Mouse (Mus musculus): ENCODE results near the gene Leng1. TPM values are rescaled to one million over a fixed set of nuclear protein-coding genes. Genes with fewer than 3 reads are reported as not detected.
A peak's percentile ranks its signal among the peaks of the same experiment; 100 is the strongest.

The Leng1 gene
- total and polyA plus RNA-seq, 3 experiments: 5.8 to 8.5 (median 6.7) TPM

DNA sequence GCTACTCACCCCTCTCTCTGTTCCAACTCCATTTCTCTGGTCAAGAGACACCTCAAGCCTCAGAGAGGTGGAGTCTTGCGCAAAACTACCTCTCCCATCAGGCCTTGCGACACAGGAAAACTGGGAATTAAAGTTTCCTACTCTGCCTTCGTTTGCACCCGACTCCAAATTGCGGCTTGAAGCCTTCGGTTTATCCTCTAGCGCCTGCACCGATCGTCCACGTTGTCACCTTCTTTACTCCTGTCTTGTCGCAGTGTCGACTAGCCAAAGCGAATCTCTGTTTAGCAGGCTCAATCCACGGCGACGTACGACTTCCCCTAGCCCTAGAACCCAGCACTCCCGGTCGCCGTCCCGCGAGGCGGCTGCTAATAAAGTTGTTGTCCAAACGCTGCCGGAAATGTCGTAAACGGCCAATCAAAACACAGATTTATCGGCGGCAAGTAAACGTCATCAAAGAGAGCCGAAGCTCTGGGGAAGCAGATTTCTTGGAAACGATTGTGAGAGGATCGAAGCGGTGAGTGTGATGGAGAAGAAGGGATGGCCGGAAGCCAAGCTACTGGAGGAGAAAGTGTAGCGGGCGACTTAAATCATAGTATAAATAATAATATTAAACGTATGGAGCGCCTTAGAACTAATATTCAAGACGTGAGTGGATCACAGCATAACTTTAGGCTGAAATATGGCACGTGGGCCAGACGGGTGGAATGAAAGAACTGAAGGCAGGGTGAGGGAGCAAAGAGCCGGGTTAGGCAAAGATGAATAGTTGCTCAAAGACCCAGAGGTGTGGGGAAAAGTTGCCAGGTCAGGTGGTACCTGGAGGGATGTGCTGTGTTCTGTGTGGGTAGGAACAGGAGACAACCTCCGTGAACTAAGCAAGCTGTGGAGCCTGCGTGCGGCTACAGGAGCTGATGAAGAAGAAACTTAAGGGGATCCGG, 35.8 kb downstream of the Leng1 start, which contains the start of the genes Tfpt and Prpf31 (continued):
- TF ChIP-seq POLR2A (IDR thresholded peaks at IDR 0.05; ENCODE audit: low read depth, low read length) (peak; percentile 79), MAX (IDR thresholded peaks at IDR 0.05; ENCODE audit: low read length) (peak; percentile 58), POLR2AphosphoS2 (IDR thresholded peaks at IDR 0.05; ENCODE audit: low read depth, low read length) (no peak), JUND (conservative IDR thresholded peaks at IDR 0.05; ENCODE audit: low read depth, low read length) (peak; percentile 25; the same call in 1 of the 2 replicates), ZC3H11A (IDR thresholded peaks at IDR 0.05; ENCODE audit: low read depth, low read length) (no peak), TCF12 (IDR thresholded peaks at IDR 0.05; ENCODE audit: low read depth, low read length) (0 out of 2 replicates have a peak, but pooled peaks have one; percentile 68), HCFC1 (IDR thresholded peaks at IDR 0.05; ENCODE audit: low read depth, low read length) (peak; percentile 96), MAFK (IDR thresholded peaks at IDR 0.05; ENCODE audit: insufficient replicate concordance, low read length) (no peak), NELFE (IDR thresholded peaks at IDR 0.05; ENCODE audit: low read depth, low read length) (peak; percentile 75), MXI1 (IDR thresholded peaks at IDR 0.05; ENCODE audit: low read depth, low read length) (peak; percentile 87), KAT2A (IDR thresholded peaks at IDR 0.05; ENCODE audit: insufficient replicate concordance, low read length) (peak; percentile 94; the same call in 1 of the 2 replicates), SIN3A (IDR thresholded peaks at IDR 0.05; ENCODE audit: low read length) (peak; percentile 99)

DNA sequence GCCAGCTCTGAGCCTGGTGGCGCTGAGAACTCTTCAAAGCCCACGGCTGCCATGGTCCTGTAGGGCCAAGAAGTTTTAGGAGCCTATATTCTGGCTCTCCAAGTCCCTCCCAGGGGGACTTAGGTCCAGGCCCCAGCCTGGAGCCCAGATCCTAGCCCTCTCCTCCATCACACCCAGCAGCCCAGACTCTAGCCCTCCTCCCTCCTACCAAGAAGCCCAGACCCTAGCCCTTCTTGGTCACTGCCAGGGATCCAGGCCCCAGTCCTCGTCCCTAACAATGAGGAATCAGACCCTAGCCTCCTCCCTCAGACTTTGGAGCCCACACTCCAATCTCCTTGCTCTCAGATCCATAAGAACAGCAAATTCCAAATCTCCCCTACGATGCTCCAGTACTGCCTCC, 36.6 kb downstream of the Leng1 start:
- TF ChIP-seq HCFC1 (IDR thresholded peaks at IDR 0.05; ENCODE audit: low read depth, low read length): no peak
- TF ChIP-seq MAX (IDR thresholded peaks at IDR 0.05; ENCODE audit: low read length): no peak
- no peak for TF ChIP-seq NELFE (IDR thresholded peaks at IDR 0.05; ENCODE audit: low read depth, low read length)
- no peak for TF ChIP-seq ELF1 (IDR thresholded peaks at IDR 0.05; ENCODE audit: low read depth, low read length)
- no peak for TF ChIP-seq ZKSCAN1 (IDR thresholded peaks at IDR 0.05; ENCODE audit: borderline replicate concordance, low read depth, low read length)
- no peak for TF ChIP-seq SIN3A (IDR thresholded peaks at IDR 0.05; ENCODE audit: low read length)
- TF ChIP-seq JUND (conservative IDR thresholded peaks at IDR 0.05; ENCODE audit: low read depth, low read length): no peak
- no peak for TF ChIP-seq CHD2 (IDR thresholded peaks at IDR 0.05; ENCODE audit: low read length)
- no peak for TF ChIP-seq IRF4 (IDR thresholded peaks at IDR 0.05; ENCODE audit: low read depth, low read length)
- no peak for TF ChIP-seq POLR2AphosphoS2 (IDR thresholded peaks at IDR 0.05; ENCODE audit: low read depth, low read length)
- TF ChIP-seq USF1 (IDR thresholded peaks at IDR 0.05; ENCODE audit: low read depth, low read length): no peak
- no peak for TF ChIP-seq ZC3H11A (IDR thresholded peaks at IDR 0.05; ENCODE audit: low read depth, low read length)
- TF ChIP-seq MYC (IDR thresholded peaks at IDR 0.05; ENCODE audit: low read depth, low read length): no peak
- TF ChIP-seq KAT2A (IDR thresholded peaks at IDR 0.05; ENCODE audit: insufficient replicate concordance, low read length): no peak
- Histone ChIP-seq H3K9me3 (replicated peaks; ENCODE audit: low read length) (no peaks in the 10 kb centered on the region), H3K79me2 (replicated peaks; ENCODE audit: control insufficient read depth, extremely low read depth, insufficient read depth, poor library complexity, severe bottlenecking) (peaks cover 37% of the 10 kb centered on the region), H3K4me1 (ENCODE audit: control insufficient read depth in 1 of 2, insufficient read depth in 2 of 2) (peaks cover 7 to 48% of the 10 kb centered on the region in 2 experiments), H3K4me2 (ENCODE audit: insufficient read depth, low read depth, poor library complexity, severe bottlenecking) (peak overlapping the region; percentile 84), H3K36me3 (replicated peaks in 1 of 2; ENCODE audit: control insufficient read depth in 1 of 2, insufficient read depth in 1 of 2, low read length in 1 of 2) (peaks cover 35 to 73% of the 10 kb centered on the region in 2 experiments), H3K4me3 (replicated peaks in 1 of 3; ENCODE audit: low read depth in 2 of 3, low read length in 2 of 3, poor library complexity in 1 of 3) (peak overlapping the region; percentile 67 to 75 (median 69)), H3K27me3 (replicated peaks) (no peaks in the 10 kb centered on the region), H3K9ac (ENCODE audit: insufficient read depth, low read depth) (peak overlapping the region; percentile 96), H3K27ac (ENCODE audit: insufficient read depth, low read depth) (no peak overlapping the region)
- in situ Hi-C loops (cut with MboI; ENCODE audit: low pct_ligation_motif_present, low pct_unique_long_range_greater_than_20kb, low sequenced_read_pairs) (no loop called here), dilution Hi-C loops (cut with MboI; ENCODE audit: extremely low pct_ligation_motif_present, extremely low pct_unique_long_range_greater_than_20kb, low sequenced_read_pairs) (no loop called here)
- DNase-seq (ENCODE audit: extremely low read depth): no peak

Measured in CH12.LX (cell line).